Mouse (Mus musculus) gonadal fat pad, adult 2 months (tissue): ENCODE results near the gene Nt5c2. TPM values are rescaled to one million over a fixed set of nuclear protein-coding genes. Genes with fewer than 3 reads are reported as not detected.

Experiments used
- DNase-seq: peaks from one replicate; pipeline ENCODE4 v3.0.0-alpha.2; 2012; ENCODE audit warnings: low read depth
- polyA plus RNA-seq: library from polyadenylated mRNA; depleted of rRNA; stranded (reverse); fragments of >200 nt; gene quantifications from 2 replicates; pipeline ENCODE4 v1.2.3, GENCODE M21; 2012

Nt5c2 gene
- polyA plus RNA-seq, 1 experiment, result 19.7 TPM

GRCm38 (mm10) chr19:46966330-46966729 is 48.6 kb downstream of the Nt5c2 start:
- DNase-seq, result no peak

GRCm38 (mm10) chr19:46965496-46965895 is 49.5 kb downstream of the Nt5c2 start:
- DNase-seq, result no peak

- DNase-seq, result no peak
These were observed 50.6 kb downstream of the Nt5c2 start for GRCm38 (mm10) chr19:46964353-46964752.

- DNase-seq, result no peak
These were observed 51.5 kb downstream of the Nt5c2 start for GRCm38 (mm10) chr19:46963440-46963839.

GRCm38 (mm10) chr19:46962841-46963240 is 52.1 kb downstream of the Nt5c2 start:
- DNase-seq, result no peak

- no peak for DNase-seq
These were observed 52.7 kb downstream of the Nt5c2 start for GRCm38 (mm10) chr19:46962171-46962772.

- no peak for DNase-seq
These were observed 53.3 kb downstream of the Nt5c2 start for GRCm38 (mm10) chr19:46961652-46962051.

- DNase-seq, result no peak
These were observed 53.8 kb downstream of the Nt5c2 start for GRCm38 (mm10) chr19:46961047-46961651.

GRCm38 (mm10) chr19:46960101-46961046 is 54.6 kb downstream of the Nt5c2 start:
- no peak for DNase-seq

- DNase-seq, result no peak
These were observed 55.4 kb downstream of the Nt5c2 start for GRCm38 (mm10) chr19:46959536-46959935.

GRCm38 (mm10) chr19:46958566-46958965 is 56.4 kb downstream of the Nt5c2 start:
- DNase-seq, result no peak

GRCm38 (mm10) chr19:46957971-46958370 is 57.0 kb downstream of the Nt5c2 start:
- no peak for DNase-seq

- DNase-seq, result no peak
These were observed 58.0 kb downstream of the Nt5c2 start for GRCm38 (mm10) chr19:46957001-46957400.

- no peak for DNase-seq
These were observed 58.5 kb downstream of the Nt5c2 start for GRCm38 (mm10) chr19:46956410-46956809.

GRCm38 (mm10) chr19:46955630-46956029 is 59.3 kb downstream of the Nt5c2 start:
- DNase-seq, result no peak

- DNase-seq, result no peak
These were observed 61.4 kb downstream of the Nt5c2 start for GRCm38 (mm10) chr19:46953536-46953935.

- no peak for DNase-seq
These were observed 62.0 kb downstream of the Nt5c2 start for GRCm38 (mm10) chr19:46952986-46953385.

- no peak for DNase-seq
These were observed 70.6 kb downstream of the Nt5c2 start for GRCm38 (mm10) chr19:46944341-46944740.

- DNase-seq, result no peak
These were observed 77.8 kb downstream of the Nt5c2 start for GRCm38 (mm10) chr19:46937173-46937572.

GRCm38 (mm10) chr19:46934025-46934424 is 80.9 kb downstream of the Nt5c2 start:
- DNase-seq, result no peak

GRCm38 (mm10) chr19:46932608-46933007 is 82.3 kb downstream of the Nt5c2 start:
- DNase-seq, result no peak

- no peak for DNase-seq
These were observed 84.9 kb downstream of the Nt5c2 start for GRCm38 (mm10) chr19:46930026-46930425.
